Mouse (Mus musculus): ENCODE measurements around the gene Ifng. TPM values are rescaled to one million over a fixed set of nuclear protein-coding genes. Genes with fewer than 3 reads are reported as not detected.

Gene Ifng
- polyA plus RNA-seq, 1 experiment from 2014 or later, result not detected

- no peak overlapping the region for H3K27ac ChIP-seq
- H3K4me3 ChIP-seq, result no peak overlapping the region
- no peak overlapping the region for H3K4me2 ChIP-seq
- no peaks in the 10 kb centered on the region for H3K36me3 ChIP-seq
- no peaks in the 10 kb centered on the region for H3K4me1 ChIP-seq (replicated peaks)
- no peaks in the 10 kb centered on the region for H3K9me3 ChIP-seq (replicated peaks)
- H3K9ac ChIP-seq, result no peak overlapping the region
- no peaks in the 10 kb centered on the region for H3K27me3 ChIP-seq
- 73% methylated on average over 7 of the region's 7 CpGs for WGBS
- no peak for ATAC-seq (replicated peaks; ENCODE audit: insufficient number of reproducible peaks, insufficient read depth, low FRiP score, low read depth)
Observed at GRCm38 (mm10) chr10:118480793-118481192, 39.9 kb downstream of the Ifng start.

- ATAC-seq (replicated peaks; ENCODE audit: insufficient number of reproducible peaks, insufficient read depth, low FRiP score, low read depth), result no peak
- no peak overlapping the region for H3K4me3 ChIP-seq
- no peaks in the 10 kb centered on the region for H3K9me3 ChIP-seq (replicated peaks)
- WGBS, result 67% methylated on average over 1 of the region's 1 CpGs
- no peak overlapping the region for H3K4me2 ChIP-seq
- H3K4me1 ChIP-seq (replicated peaks), result no peaks in the 10 kb centered on the region
- no peaks in the 10 kb centered on the region for H3K27me3 ChIP-seq
- H3K9ac ChIP-seq, result no peak overlapping the region
- H3K27ac ChIP-seq, result no peak overlapping the region
- H3K36me3 ChIP-seq, result no peaks in the 10 kb centered on the region
Observed at GRCm38 (mm10) chr10:118494109-118494508, 53.3 kb downstream of the Ifng start.

- 86% methylated on average over 1 of the region's 1 CpGs for WGBS
Observed at GRCm38 (mm10) chr10:118495362-118495761, 54.5 kb downstream of the Ifng start.

More at GRCm38 (mm10) chr10:118495362-118495761, 54.5 kb downstream of the Ifng start:
- H3K4me2 ChIP-seq, result no peak overlapping the region
- no peak overlapping the region for H3K9ac ChIP-seq
- H3K36me3 ChIP-seq, result no peaks in the 10 kb centered on the region
- H3K4me1 ChIP-seq (replicated peaks), result no peaks in the 10 kb centered on the region
- ATAC-seq (replicated peaks; ENCODE audit: insufficient number of reproducible peaks, insufficient read depth, low FRiP score, low read depth), result no peak
- no peaks in the 10 kb centered on the region for H3K9me3 ChIP-seq (replicated peaks)
- no peak overlapping the region for H3K27ac ChIP-seq
- no peaks in the 10 kb centered on the region for H3K27me3 ChIP-seq
- no peak overlapping the region for H3K4me3 ChIP-seq

Other genes starting within 250 kb of the Ifng start
- not detected in 2 replicates for gene Il22, start 236.1 kb upstream of the Ifng start, polyA plus RNA-seq (2015; fragmentation: Nextera tagmentation; extraction: Ambion mirVana)
- gene Gm32717, start 200.3 kb upstream of the Ifng start, polyA plus RNA-seq (2015; fragmentation: Nextera tagmentation; extraction: Ambion mirVana), result not detected in 2 replicates
- gene Gm32802, start 182.4 kb upstream of the Ifng start, polyA plus RNA-seq (2015; fragmentation: Nextera tagmentation; extraction: Ambion mirVana), result not detected in 2 replicates
- gene Iltifb, start 146.0 kb upstream of the Ifng start, polyA plus RNA-seq (2015; fragmentation: Nextera tagmentation; extraction: Ambion mirVana), result not detected in 2 replicates
- not detected in 2 replicates for gene Gm9040, start 114.1 kb upstream of the Ifng start, polyA plus RNA-seq (2015; fragmentation: Nextera tagmentation; extraction: Ambion mirVana)
- not detected in 2 replicates for gene Gm9044, start 108.6 kb upstream of the Ifng start, polyA plus RNA-seq (2015; fragmentation: Nextera tagmentation; extraction: Ambion mirVana)
- 0.08 and 0.15 TPM in 2 replicates for gene Gm9045, start 103.2 kb upstream of the Ifng start, polyA plus RNA-seq (2015; fragmentation: Nextera tagmentation; extraction: Ambion mirVana)
- gene Gm9046, start 97.8 kb upstream of the Ifng start, polyA plus RNA-seq (2015; fragmentation: Nextera tagmentation; extraction: Ambion mirVana), result not detected in 2 replicates
- gene Gm9048, start 92.4 kb upstream of the Ifng start, polyA plus RNA-seq (2015; fragmentation: Nextera tagmentation; extraction: Ambion mirVana), result not detected in 2 replicates
- 0.08 and 0.15 TPM in 2 replicates for gene Gm9049, start 86.9 kb upstream of the Ifng start, polyA plus RNA-seq (2015; fragmentation: Nextera tagmentation; extraction: Ambion mirVana)